Mouse (Mus musculus) lung, embryonic 14.5 days (tissue): ENCODE results near the gene Phkb. TPM values are rescaled to one million over a fixed set of nuclear protein-coding genes. Genes with fewer than 3 reads are reported as not detected.
A peak's percentile ranks its signal among the peaks of the same experiment; 100 is the strongest.
"Not testable (repeated sequence)": the region's sequence is repeated elsewhere in the genome, so short reads cannot be mapped to it uniquely, and the experiment has no call there.

Experiments used
- ATAC-seq: fragments of 200-750 bp; cut with Nextera tagmentation; 2 replicates; pipeline ENCODE4 v1.8.0; 2017; ENCODE audit warnings: mild to moderate bottlenecking, moderate TSS enrichment, moderate library complexity; ENCODE audit not compliant: insufficient read depth
- DNase-seq: peaks from one replicate; pipeline ENCODE4 v3.0.0-alpha.2; 2015
- H3K27ac ChIP-seq: fragments of 300-500 bp; sonication (generic); 2 replicates; pipeline ENCODE4 v1.5.1; 2014; ENCODE audit warnings: low read depth, mild to moderate bottlenecking, moderate library complexity
- H3K27me3 ChIP-seq: fragments of 300-500 bp; sonication (generic); 2 replicates; pipeline ENCODE4 v1.6.1; 2014; ENCODE audit warnings: low read length, control low read depth; ENCODE audit not compliant: insufficient read depth
- H3K36me3 ChIP-seq: fragments of 300-500 bp; sonication (generic); 2 replicates; pipeline ENCODE4 v1.6.1; 2014; ENCODE audit warnings: control low read depth; ENCODE audit not compliant: insufficient read depth
- H3K4me1 ChIP-seq: fragments of 300-500 bp; sonication (generic); 2 replicates; pipeline ENCODE4 v1.6.1; 2014; ENCODE audit warnings: antibody characterized with exemption, control low read depth; ENCODE audit not compliant: insufficient read depth
- H3K4me2 ChIP-seq: fragments of 300-500 bp; sonication (generic); 2 replicates; pipeline ENCODE4 v1.6.1; 2014; ENCODE audit warnings: mild to moderate bottlenecking
- H3K4me3 ChIP-seq: fragments of 300-500 bp; sonication (generic); 2 replicates; pipeline ENCODE4 v1.5.1; 2014; ENCODE audit warnings: low read depth, low read length
- H3K9ac ChIP-seq: fragments of 300-500 bp; sonication (generic); 2 replicates; pipeline ENCODE4 v1.6.1; 2014
- H3K9me3 ChIP-seq: fragments of 300-500 bp; sonication (generic); 2 replicates; pipeline ENCODE4 v1.6.1; 2016; ENCODE audit warnings: low read depth, low read length, control low read depth
- CTCF ChIP-seq: IDR thresholded peaks from 2 replicates; pipeline ENCODE4 v1.5.1; 2016; ENCODE audit warnings: antibody characterized with exemption, low read depth
- WGBS: fragments of 180-500 bp; shearing (Covaris S2); extraction: QIAGEN DNeasy Blood & Tissue Kit; methylation state at CpG from one replicate; pipeline ENCODE4 v1.1.7; 2014; 5-methylcytosine and 5-hydroxymethylcytosine counted together
- polyA plus RNA-seq: library from polyadenylated mRNA; unstranded; fragments of >200 nt; fragmentation: Nextera tagmentation; extraction: Ambion mirVana; gene quantifications from 2 replicates; pipeline ENCODE4 v1.2.1, GENCODE M21; 2014

Gene Phkb
- polyA plus RNA-seq, 1 experiment from 2014 or later: 49.6 TPM

DNA sequence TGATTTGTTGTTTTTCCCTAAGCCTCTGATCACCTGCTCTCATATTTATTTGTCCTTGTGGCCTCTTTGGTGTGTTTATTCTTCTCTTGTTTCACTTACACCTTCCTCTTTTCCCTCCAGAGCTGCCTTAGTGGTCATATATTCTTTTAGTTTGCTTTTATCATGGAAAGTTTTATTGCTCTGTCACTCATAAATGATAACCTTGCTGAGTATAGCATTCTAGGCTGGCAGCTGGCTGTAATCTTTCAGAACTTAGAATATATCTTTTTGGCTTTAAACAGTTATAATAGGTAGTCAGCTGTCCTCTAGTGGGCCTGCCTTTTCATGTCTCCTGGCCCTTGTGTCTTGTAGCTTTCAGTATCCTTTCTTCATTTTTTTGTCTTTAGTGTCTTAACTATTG is 5.1 kb downstream of the Phkb start:
- Histone ChIP-seq H3K9ac (no peak overlapping the region), H3K27ac (no peak overlapping the region), H3K27me3 (no peaks in the 10 kb centered on the region), H3K9me3 (no peaks in the 10 kb centered on the region), H3K4me2 (no peak overlapping the region), H3K4me1 (peaks cover 3% of the 10 kb centered on the region; the same call in 1 of the 2 replicates), H3K4me3 (no peak overlapping the region), H3K36me3 (no peaks in the 10 kb centered on the region)
- ATAC-seq: no peak
- DNase-seq: no peak
- TF ChIP-seq CTCF: no peak

DNA sequence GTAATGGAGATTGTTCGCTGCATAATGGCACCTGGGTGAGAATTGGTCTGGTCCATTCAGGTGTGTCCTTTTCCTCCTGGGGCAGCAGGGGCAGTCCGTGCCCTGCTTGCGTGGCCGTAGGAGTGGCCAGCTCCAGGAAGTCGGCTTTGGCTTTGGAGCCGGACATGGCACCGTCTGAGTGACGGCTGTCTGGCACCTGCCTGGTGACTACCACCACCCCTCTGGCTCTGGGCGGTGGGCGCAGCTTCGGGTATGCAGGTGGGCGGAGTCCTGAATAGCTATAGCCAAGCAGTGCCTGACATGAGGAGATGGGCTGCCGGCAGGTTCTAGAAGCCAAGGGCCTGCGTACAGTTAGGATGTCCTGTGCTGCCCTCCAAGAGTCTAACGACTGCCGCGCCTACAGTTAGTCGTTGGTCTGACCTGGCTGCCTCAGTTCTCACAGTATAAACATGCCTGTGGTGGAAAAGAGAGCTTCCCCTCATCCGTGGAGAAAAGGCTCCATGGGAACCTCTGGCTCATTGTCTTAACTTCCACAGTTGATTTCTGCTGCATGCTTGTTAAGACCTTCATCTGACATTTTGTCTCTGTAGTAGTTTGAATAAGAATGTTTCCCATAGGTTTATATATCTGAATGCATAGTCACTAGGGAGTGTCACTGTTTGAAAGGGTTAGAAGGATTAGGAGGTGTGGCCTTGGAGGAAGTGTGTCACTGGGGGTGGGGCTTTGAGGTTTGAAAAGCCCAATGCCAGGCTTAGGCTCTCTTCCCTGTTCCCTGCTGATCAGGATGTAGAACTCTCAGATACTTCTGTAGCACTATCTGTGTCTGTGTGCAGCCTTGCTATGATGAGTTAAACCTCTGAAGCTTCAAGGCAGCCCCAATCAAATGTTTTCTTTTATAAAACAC is 13.7 kb downstream of the Phkb start:
- no peaks in the 10 kb centered on the region for H3K4me1 ChIP-seq
- no peak for DNase-seq
- 89% methylated on average over 19 of the region's 19 CpGs for WGBS
- no peak for ATAC-seq
- no peak for TF ChIP-seq CTCF
- H3K4me2 ChIP-seq: no peak overlapping the region
- no peak overlapping the region for H3K27ac ChIP-seq
- H3K4me3 ChIP-seq: no peak overlapping the region
- H3K36me3 ChIP-seq: no peaks in the 10 kb centered on the region
- H3K27me3 ChIP-seq: no peaks in the 10 kb centered on the region
- H3K9ac ChIP-seq: no peak overlapping the region
- H3K9me3 ChIP-seq: no peaks in the 10 kb centered on the region

DNA sequence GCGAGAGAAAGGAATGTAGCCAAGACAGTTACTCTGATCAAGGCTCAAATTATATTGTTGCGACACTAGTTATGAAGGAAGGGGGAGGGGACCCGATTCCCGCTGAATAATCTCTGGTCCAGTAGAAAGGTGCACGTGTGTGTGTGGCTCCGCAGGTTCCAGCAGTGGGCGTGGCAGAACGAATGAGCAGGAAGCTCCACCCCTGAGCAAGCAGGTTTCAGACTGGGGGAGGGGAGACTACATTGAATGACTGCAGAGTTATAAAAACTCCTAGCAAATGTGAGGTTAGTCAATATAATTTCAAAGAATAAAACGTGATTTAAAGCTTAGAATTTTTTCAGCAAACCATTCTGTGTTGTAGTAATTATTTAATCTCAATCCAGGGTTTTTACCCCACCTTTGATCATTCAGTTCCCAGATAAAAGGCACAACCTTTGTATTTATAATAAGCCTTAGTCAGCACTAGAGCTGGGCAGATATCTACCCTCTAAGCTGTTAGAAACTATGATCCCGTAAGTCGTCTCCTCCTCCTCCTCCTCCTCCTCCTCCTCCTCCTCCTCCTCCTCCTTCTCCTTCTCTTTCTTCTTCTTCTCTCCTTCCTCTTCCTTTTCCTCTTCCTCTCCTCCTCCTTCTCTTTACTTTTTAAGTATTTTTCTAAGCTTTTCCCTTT is 16.6 kb downstream of the Phkb start:
- H3K4me3 ChIP-seq, H3K27ac ChIP-seq, H3K9me3 ChIP-seq, H3K4me1 ChIP-seq, H3K27me3 ChIP-seq, H3K4me2 ChIP-seq, ATAC-seq, H3K9ac ChIP-seq, H3K36me3 ChIP-seq: not testable (repeated sequence)
- 45% methylated on average over 11 of the region's 11 CpGs for WGBS
- peak; percentile 6 for DNase-seq

DNA sequence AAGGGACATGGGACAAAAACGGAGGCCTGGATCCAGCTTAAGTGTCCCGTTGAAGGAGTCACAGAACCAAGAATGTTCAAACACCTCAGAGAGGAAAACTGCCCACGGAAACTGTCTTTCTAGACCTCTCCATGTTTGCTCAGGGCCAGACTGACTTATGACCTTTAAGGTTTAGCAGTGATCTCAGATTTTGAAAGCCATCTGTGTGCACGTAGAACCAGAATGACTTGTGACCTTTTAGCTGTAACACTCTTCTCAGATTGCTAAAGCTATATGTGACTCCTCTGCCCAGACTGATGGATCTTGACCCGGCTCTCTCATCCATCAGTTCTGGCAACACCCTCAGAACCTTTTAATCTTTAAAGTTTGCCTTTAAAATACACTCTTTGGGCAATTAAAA is 19.9 kb downstream of the Phkb start:
- no peak for TF ChIP-seq CTCF
- no peak for ATAC-seq
- H3K27me3 ChIP-seq: no peaks in the 10 kb centered on the region
- no peak overlapping the region for H3K4me2 ChIP-seq
- no peak overlapping the region for H3K27ac ChIP-seq
- no peaks in the 10 kb centered on the region for H3K36me3 ChIP-seq
- no peak overlapping the region for H3K4me3 ChIP-seq
- DNase-seq: no peak
- 47% methylated on average over 5 of the region's 5 CpGs for WGBS
- no peaks in the 10 kb centered on the region for H3K9me3 ChIP-seq
- H3K9ac ChIP-seq: no peak overlapping the region
- no peaks in the 10 kb centered on the region for H3K4me1 ChIP-seq

DNA sequence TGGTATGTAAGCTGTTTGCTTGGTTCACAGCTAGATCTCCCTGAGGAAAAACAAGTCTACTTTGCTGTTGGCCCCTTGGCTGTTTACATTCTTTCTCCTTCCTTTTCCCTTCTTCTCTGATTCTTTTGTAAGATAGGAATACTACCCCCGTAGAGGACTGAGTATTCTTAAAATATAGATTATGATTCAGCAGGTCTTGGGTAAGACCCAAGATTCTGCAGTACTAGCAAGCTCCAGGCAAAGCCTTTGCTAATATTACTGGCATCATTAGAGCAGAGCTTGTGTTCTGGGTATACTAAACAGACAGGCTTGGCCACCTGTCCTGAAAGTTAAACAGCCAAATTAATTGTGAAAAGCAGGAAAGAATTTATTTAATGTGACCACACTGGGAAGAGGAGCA is 21.6 kb downstream of the Phkb start:
- DNase-seq (no peak), ATAC-seq (no peak)
- H3K4me1 ChIP-seq: no peaks in the 10 kb centered on the region
- H3K27me3 ChIP-seq: no peaks in the 10 kb centered on the region
- no peak overlapping the region for H3K9ac ChIP-seq
- 54% methylated on average over 1 of the region's 1 CpGs for WGBS
- H3K4me2 ChIP-seq: no peak overlapping the region
- H3K4me3 ChIP-seq: no peak overlapping the region
- TF ChIP-seq CTCF: no peak
- H3K9me3 ChIP-seq: no peaks in the 10 kb centered on the region
- no peak overlapping the region for H3K27ac ChIP-seq
- no peaks in the 10 kb centered on the region for H3K36me3 ChIP-seq

DNA sequence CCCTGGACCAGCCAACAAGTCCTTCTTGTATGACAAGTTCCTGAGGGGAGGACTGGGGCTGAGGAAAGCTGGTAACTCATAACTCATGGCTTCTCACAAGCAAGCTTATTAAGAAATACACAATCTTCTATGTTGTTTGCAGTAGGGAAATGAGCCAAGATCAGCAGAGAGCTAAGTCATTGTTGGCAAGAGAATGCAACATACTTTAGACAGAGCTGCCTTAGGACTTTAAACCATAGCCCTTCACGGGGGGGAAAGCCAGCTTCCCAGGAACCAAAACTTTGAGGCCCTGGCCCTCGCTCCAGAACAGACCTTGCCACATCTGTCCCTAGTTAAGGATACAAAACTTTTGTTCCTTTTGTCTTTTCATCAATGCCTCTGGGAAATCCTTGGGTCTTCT is 30.9 kb downstream of the Phkb start:
- WGBS: 69% methylated on average over 2 of the region's 2 CpGs
- Histone ChIP-seq H3K4me3 (no peak overlapping the region), H3K9me3 (no peaks in the 10 kb centered on the region), H3K4me1 (no peaks in the 10 kb centered on the region), H3K9ac (no peak overlapping the region), H3K27me3 (no peaks in the 10 kb centered on the region), H3K4me2 (no peak overlapping the region), H3K36me3 (no peaks in the 10 kb centered on the region), H3K27ac (no peak overlapping the region; the same call in 1 of the 2 replicates)
- DNase-seq (peak; percentile 79), ATAC-seq (peak; percentile 78)
- no peak for TF ChIP-seq CTCF

DNA sequence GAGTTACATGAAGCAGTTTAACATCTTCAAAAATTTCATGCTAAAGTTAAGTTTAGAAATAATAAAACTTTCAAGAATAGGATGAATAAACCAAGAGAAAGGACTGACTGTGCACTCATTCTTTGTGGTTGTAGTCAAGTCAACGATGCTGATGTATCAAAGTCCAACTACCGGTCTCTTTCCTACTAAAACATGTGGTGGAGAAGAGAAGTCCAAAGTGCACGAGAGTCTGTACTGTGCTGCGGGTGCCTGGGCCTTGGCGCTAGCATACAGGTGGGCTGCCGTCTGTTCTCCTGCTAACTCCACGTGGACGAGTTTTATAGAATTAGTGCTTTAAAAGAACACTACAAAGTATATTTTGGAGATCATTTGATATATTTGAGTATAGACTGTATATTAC is 37.2 kb downstream of the Phkb start:
- H3K9me3 ChIP-seq: no peaks in the 10 kb centered on the region
- no peaks in the 10 kb centered on the region for H3K27me3 ChIP-seq
- no peaks in the 10 kb centered on the region for H3K4me1 ChIP-seq
- no peak for DNase-seq
- no peak for TF ChIP-seq CTCF
- ATAC-seq: no peak
- H3K4me2 ChIP-seq: no peak overlapping the region
- no peak overlapping the region for H3K27ac ChIP-seq
- H3K36me3 ChIP-seq: peaks cover 12% of the 10 kb centered on the region; the same call in 1 of the 2 replicates
- no peak overlapping the region for H3K9ac ChIP-seq
- no peak overlapping the region for H3K4me3 ChIP-seq
- WGBS: 93% methylated on average over 8 of the region's 8 CpGs
